Mouse (Mus musculus) lung, postnatal 4 days (tissue): ENCODE measurements at regions not wholly inside any gene's neighbourhood (a gene's known extent, or its start where the extent isn't known, plus 50 kb on each side); places are given as distances from the start of the nearest gene placed in this dataset.
"Not testable (repeated sequence)": the region's sequence is repeated elsewhere in the genome, so short reads cannot be mapped to it uniquely, and the experiment has no call there.

Experiments used
- DNase-seq, 2 experiments: peaks; one replicate each; pipeline ENCODE4 v3.0.0; 2021

- DNase-seq = no peak
These were observed 256.4 kb downstream of the Sema3d start for GRCm38 (mm10) chr5:12639549-12639948.

GRCm38 (mm10) chr5:12646269-12646668 lies 263.1 kb downstream of the Sema3d start:
- DNase-seq = no peak

DNA sequence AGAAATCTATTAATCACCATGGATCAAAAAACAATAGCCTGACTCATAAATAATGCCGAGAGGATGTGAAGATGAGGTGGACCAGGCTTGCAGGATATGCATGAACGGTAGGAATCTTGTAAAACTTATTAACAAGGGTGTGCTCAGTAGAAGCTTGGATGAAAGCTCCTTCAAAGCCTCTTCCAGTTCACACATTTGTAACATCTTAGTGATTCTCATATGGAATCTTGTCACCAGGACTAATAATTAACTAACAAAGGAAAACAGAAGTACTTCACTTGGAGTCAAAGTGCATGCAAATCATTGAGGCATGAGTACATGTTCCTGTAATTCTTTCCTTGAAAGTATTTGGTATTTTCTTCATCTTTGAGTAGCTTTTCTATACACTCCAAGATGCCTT lies 290.5 kb downstream of the Sema3d start:
- DNase-seq = no peak

DNA sequence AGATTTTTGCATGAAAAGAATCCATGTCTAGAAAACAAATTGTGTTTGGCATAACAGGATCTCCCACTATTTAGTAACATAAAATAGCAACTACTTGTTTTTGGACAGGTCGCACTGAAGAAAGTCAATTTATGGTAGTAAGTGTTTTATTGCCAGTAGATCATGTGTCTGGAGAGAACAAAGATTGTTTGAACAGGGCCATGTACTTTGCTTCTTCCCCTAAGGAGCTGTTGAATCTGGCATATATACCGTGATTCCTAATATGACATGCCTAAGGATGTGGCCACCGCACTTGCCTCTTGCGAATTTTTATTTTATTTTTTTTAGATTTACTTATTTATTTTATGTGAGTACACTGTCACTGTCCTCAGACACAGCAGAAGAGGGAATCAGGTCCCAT lies 290.9 kb downstream of the Sema3d start:
- no peak for DNase-seq

DNA sequence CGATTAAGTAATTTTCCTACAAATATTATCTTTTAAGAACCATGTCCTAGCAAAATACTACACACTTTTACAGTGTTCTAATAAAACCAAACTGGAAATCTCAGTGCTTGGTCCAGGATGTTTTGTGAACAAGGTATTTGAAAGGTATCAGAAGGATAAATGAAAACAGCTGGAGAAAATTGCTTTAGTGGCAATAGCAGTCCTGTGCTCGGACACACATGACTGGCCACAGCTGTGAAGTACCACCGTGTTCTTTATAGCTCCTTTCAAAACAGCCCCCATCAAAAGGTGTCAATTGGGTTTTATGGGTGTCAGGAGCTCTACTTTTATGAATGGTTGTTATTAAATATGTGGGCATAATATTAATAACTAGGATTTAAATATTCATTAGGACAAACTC lies 293.5 kb downstream of the Sema3d start:
- no peak for DNase-seq

DNA sequence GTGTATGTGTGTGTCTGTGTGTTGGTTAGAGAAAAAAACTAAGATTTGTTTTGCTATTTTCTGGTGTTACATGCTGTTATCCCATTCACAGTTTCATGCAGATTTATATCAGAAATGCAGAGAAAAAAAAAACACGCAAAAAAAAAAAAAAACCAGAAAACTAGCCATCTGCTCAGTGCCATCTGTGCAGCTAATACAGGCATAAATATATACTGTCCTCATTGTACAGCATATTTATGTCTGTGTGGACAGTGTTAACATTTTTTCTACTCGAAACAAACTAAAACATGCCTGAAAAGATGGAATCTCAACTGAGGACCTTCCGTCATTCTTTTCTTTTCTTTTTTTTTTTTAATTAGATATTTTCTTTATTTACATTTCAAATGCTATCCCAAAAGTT lies 331.7 kb downstream of the Sema3d start:
- no peak for DNase-seq

DNA sequence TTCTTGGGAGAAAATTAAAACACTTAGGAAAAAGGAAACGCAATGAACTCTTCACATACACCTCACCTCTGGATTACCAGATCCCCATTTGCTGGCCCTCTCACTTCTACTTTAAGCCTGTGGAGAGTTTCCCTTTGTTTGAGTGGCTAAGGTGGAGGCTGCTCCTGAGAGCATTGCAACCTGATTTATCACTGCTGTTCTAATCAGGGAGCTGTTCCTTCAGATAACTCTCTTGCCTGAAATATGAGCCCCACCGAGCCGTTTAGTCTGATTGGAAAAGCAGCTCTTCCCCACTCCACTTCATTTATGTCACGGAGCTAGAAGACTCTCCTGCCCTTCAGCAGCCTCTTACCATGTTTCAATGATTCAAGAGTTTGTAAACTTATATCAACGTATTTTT lies 368.3 kb downstream of the Sema3d start:
- no peak for DNase-seq

- no peak for DNase-seq
These were observed 365.6 kb upstream of the Sema3a start for GRCm38 (mm10) chr5:12759634-12760033.

DNA sequence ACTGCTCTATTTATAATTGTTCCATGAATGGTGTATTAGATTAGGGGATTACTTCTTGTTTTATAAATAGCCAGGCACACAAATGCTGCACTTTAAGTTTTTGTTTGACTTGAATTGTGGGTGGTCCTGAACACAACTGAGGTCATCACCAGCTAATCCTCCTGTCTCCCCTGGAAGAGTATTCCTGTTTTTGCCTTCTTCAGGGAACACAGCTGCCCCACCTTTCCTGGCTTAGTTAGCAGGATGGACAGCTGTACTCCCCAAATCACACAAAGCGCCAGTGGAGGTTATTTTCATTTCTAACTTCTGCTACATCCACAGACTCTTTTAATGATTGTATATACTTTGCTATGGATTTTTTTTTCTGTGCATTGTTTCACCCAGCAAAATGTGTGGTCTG lies 357.8 kb upstream of the Sema3a start:
- no peak for DNase-seq

DNA sequence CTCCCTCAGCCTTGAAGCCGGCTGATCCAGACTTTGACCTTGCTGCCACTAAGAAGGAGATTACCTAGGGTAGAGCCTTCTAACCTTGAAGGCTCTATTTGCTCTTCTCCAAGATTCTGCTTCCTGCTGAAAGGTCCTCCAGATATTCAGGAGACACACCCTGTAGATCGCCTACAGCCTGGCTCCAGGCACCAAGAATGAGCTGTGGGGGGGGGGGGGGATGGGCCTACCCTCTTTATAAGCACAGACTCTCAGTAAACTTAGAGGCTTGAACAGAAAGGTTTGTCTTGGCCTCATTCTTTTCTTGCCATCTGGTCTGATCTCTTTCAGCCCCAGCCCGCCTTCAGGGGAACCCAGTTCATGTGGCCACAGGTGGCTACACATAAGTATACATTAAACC lies 342.5 kb upstream of the Sema3a start:
- DNase-seq = no peak

- no peak for DNase-seq
These were observed 316.5 kb upstream of the Sema3a start for GRCm38 (mm10) chr5:12808729-12809128.

DNA sequence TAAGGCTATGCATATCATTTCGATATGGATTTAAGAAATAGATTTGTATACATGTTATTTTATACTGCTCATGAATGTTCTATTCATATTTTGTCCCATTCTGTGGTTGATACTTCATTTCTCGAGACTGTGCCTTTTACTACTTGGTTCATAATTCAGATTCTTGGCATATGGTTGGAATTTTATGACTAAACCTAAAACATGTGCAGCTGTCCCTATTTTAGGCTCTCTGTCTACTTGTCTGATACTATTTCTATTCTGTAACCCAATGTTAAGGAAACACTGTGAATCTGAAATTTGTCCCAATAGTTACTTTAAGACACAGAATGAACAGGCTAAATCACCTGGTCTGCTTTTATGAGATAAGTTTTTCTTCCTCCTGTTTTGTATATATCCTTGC lies 315.3 kb upstream of the Sema3a start:
- DNase-seq = no peak

DNA sequence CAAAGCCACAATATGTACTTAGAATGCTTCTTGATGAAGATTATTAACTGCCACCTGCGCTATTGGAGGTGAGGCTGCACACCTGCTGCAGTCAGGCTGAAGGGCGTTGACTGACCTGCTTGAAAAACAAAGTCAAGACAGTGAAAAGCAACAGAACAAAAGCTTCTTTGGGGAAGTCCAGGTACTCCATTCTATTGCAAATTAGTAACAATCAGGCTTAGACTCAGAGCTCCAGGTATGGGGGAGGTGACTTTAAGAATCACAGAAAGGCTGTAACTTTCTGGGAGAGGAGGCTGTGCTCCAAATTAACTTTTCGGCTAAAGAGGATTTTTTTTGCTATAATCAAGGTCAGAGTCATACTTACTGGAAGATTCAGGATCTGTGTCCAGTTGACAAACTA lies 278.0 kb upstream of the Sema3a start:
- not testable (repeated sequence) for DNase-seq

DNA sequence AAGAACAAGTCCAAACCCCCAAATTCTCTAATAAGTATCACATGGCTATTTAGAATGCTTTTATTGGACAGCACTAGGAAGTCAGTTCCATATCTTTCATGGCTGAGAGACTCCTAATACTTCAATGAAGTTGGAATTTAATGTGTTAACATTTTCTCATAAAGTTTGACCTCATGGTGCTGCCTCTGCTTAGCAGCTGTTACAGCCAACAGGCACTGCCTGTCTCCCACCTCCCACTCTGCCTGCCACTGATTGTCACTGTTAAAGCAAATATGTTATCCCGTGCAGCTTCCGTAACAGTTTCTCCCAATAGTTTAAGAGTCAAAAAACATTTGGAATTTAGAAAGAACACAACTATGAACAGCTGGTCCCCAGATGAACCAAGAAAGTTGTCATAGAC lies 268.3 kb upstream of the Sema3a start:
- DNase-seq = peak in 1 of 2 experiments; percentile 32

DNA sequence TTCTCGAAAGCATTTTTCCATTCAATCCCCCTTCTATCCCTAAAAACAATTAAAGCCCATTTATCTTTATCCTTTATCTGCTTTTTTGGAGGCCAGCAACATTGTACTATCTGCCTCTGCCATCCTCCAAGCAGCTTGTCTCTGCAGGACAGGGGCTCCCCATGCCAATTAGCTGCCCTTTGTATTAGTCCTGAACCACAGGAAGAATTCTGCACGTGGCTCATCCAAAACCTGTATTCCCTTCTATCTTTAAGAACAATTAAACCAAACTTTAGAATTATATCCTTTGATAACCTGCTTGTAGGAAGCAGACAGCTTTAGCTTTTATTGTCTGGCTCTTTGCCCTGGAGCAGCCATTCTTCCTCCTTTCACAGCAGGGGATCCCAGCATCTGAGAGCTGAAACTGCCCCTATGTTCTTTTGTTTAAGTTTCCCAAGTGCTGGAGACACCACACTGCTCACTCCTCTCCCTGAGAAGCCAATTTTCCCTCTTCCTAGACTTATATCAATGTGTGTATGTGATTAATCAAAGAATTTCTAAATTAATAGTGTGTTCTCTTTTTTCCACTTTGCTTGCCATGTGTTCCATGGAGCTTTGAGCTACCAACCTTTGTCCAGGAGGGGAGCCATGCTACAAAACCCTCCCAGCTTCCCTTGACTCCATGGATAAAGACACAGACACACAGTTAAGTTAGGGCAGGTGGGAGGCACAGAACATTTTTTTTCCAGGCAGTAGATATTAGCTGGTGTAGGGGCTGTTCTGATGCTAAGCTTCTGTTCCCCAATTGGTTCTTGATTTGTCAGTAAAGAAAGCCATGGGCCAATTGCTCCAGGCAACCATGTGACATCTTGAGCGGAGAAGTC lies 256.6 kb upstream of the Sema3a start:
- DNase-seq = no peak

DNA sequence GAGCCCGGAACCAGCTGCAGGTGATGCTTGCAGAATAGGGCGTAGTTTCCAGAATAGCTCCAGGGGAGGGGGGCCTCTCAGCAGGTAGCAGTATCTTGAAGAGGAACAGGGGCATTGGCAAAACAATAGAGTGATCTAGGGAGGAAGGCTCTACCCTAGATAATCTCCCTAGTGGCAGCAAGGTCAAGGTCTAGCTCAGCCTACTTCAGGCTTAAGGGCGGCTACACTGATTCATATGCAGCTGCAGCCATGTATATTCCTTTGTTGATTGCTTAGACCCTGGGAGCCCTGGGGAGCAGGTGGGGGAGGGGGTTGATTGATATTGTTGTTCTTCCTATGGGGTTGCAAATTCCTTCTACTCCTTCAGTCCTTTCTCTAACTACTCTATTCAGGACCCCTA lies 252.3 kb upstream of the Sema3a start:
- DNase-seq = no peak

DNA sequence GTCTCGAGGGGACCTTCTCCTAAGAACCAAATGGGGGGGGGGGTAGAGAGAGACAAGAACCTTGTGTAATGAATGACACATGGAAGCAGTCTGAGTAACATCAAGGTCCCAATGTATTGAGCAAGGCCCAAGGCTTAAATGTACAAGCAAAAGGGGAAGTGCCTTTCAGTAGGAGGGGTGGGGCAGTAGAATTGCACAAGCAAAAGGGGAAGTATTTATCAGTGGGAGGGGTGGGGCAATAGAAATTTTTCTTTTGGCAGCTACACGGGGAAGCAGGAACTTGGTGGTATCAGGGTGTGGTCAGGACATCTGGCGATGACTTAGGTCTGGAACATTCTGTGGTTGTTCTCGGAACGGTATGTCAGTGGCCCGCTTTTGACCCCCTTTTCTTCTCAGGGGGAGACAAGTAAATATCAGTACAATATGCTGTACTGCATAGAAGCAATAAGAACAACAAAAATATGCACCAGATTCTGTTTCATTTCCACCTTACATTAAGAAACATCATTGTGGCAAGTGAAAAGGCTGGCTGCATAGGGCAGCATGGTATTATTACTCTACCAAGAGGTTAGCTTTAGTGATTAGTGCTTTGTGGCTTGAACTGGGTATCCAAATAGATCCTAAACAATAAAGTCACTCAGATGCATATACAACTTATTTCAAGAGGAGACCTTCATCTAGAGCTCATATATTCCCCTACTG lies 247.5 kb upstream of the Sema3a start:
- no peak for DNase-seq

- DNase-seq = no peak
These were observed 232.9 kb upstream of the Sema3a start for GRCm38 (mm10) chr5:12892333-12892732.

GRCm38 (mm10) chr5:12894638-12895037 lies 230.6 kb upstream of the Sema3a start:
- DNase-seq = no peak

DNA sequence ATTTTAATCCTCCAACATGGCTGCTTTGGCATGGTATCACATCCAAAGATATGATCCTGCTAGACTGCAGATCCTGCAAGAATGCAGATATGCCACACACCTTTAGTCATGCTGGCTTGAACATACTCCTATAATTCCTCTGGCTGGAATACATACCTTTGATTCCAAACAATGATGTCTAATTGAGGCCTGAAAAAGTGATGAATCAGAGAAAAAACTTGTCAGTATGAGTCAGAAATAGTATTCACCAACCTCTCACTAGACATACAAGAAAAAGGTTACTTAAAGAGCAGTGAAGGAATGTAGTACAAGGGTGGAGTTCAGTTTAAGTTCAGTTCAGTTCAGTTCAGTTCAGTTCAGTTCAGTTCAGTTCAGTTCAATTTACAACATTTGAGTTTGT lies 214.5 kb upstream of the Sema3a start:
- no peak for DNase-seq

- DNase-seq = no peak
These were observed 210.8 kb upstream of the Sema3a start for GRCm38 (mm10) chr5:12914395-12914794.

DNA sequence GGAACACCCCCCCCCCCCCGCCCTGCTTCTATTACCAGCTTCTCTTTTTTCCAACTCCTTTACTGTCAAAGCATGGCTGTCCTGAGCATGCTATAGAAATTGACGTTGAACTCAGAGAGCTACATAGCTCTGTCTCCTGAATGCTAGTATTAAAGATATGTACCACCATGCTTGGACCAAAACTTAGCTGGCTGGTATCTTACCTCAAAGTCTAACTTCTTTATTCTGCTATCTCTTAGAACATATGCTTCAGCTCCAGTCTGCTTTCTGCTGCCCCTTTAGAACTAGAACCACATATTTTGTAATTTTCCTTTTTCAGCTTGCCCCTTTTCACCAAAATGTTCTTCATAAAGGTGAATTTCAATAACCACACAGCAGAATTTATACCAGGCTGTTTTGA lies 205.9 kb upstream of the Sema3a start:
- no peak for DNase-seq

- no peak for DNase-seq
These were observed 202.3 kb upstream of the Sema3a start for GRCm38 (mm10) chr5:12922889-12923288.

DNA sequence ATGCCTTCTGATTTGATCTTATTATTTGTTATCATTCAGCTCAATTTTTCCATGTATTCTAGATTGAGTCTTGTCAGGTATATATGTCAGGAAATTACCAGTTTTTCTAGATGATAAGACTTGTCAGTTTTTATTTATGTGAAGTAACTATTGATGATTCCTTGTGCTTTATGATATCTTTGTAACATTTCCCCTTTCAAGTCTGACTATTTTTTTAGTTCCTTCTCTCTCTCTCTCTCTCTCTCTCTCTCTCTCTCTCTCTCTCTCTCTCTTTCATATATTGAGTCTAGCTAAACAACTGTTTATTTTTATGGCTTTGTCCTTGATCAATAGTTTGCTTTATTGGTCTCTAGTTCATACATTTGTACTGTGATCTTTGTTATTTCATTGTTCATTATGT lies 199.7 kb upstream of the Sema3a start:
- DNase-seq = no peak

DNA sequence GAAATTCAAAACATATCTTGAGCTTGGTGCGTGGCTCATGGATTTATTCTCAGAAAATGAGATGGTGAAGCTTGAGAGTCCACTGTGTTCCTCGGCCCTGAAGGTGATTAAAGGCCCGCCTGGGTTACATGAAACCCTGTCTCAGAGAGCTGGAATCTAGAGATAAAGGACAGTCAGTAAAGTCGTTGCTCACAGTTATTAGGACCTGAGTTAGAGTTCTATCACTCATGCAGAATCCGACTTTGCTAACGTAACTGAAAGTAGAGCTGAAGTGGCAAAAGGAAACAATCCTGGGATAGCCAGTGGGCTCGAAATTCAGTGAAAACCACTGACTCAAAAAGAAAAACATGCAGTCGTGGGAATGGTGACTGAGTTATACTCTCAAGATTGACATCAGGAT lies 198.9 kb upstream of the Sema3a start:
- DNase-seq = no peak
